Comparison of ENCODE assay signal across 12 mouse cellular contexts in the genomic region with DNA sequence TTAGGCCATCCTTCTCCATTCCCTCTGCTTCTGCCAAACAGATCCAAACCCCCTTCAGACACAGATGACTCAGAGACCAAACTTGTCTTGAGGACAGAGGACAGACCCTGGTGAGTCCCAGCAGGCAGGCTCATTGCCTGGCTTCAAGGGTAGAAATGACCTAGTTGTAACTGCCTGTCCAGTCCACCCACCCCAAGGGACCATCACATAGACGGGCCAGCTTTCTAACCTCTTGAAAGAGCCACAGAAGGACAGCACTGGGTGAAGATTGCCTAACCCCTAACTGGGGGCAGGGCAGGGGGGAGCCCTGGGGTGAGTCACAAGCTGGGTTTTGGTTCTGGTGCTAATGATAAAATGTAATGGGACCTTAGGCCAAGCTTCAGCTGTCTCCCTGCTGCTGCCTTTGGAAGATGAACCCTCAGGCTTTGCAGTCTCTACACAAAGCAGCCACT. TPM values are rescaled to one million over a fixed set of nuclear protein-coding genes. Genes with fewer than 3 reads are reported as not detected.
A peak's percentile ranks its signal among the peaks of the same experiment; 100 is the strongest.
DNase-seq lines count a peak whose midpoint lies in the region; ATAC-seq lines count a peak whose summit lies in the region.
"Had no signal": no experiment of that assay in that cellular context is flagged by ENCODE, and none has a peak within 500 bp of the region (broad histone marks: within the 10 kb centered on the region; RNA-seq: fewer than 3 reads in every experiment).

No protein-coding gene starts in this region.

- H3K27me3 ChIP-seq in hindbrain, embryonic 10.5 days (ENCODE audit: insufficient read depth, poor library complexity, severe bottlenecking): no peaks in the 10 kb centered on the region
- H3K27me3 ChIP-seq in hindbrain, embryonic 16.5 days (replicated peaks; ENCODE audit: control insufficient read depth, insufficient read depth, low read length): no peaks in the 10 kb centered on the region
- no peaks in the 10 kb centered on the region for H3K27me3 ChIP-seq in heart, embryonic 16.5 days (ENCODE audit: control insufficient read depth, insufficient read depth, low read length)
- H3K27me3 ChIP-seq in forebrain, embryonic 13.5 days: no peaks in the 10 kb centered on the region
- H3K27me3 ChIP-seq: hindbrain, embryonic 15.5 days had no signal

- H3K9me3 ChIP-seq in hindbrain, embryonic 10.5 days: no peaks in the 10 kb centered on the region
- no peaks in the 10 kb centered on the region for H3K9me3 ChIP-seq in hindbrain, embryonic 16.5 days (ENCODE audit: control insufficient read depth, low read length)
- H3K9me3 ChIP-seq in heart, embryonic 16.5 days (replicated peaks; ENCODE audit: control insufficient read depth, low read length): no peaks in the 10 kb centered on the region
- no peaks in the 10 kb centered on the region for H3K9me3 ChIP-seq in forebrain, embryonic 13.5 days (replicated peaks)
- H3K9me3 ChIP-seq: hindbrain, embryonic 15.5 days had no signal

- ATAC-seq in hindbrain, embryonic 16.5 days: no peak; the same call in 1 of the 2 replicates
- no peak; the same call in 1 of the 2 replicates for ATAC-seq in heart, embryonic 16.5 days (replicated peaks; ENCODE audit: extremely low read depth, insufficient read depth, low FRiP score)
- no peak for ATAC-seq in forebrain, embryonic 13.5 days

- no peaks in the 10 kb centered on the region for H3K36me3 ChIP-seq in hindbrain, embryonic 10.5 days
- H3K36me3 ChIP-seq in hindbrain, embryonic 16.5 days (ENCODE audit: control insufficient read depth, insufficient read depth, low read length): no peaks in the 10 kb centered on the region
- no peaks in the 10 kb centered on the region for H3K36me3 ChIP-seq in heart, embryonic 16.5 days (ENCODE audit: control insufficient read depth, insufficient read depth)
- H3K36me3 ChIP-seq in forebrain, embryonic 13.5 days (ENCODE audit: poor library complexity, severe bottlenecking): no peaks in the 10 kb centered on the region
- H3K36me3 ChIP-seq: G1E; hindbrain, embryonic 15.5 days had no signal

- no peak overlapping the region for H3K4me3 ChIP-seq in hindbrain, embryonic 10.5 days
- no peak overlapping the region for H3K4me3 ChIP-seq in hindbrain, embryonic 16.5 days (ENCODE audit: low read length)
- H3K4me3 ChIP-seq in heart, embryonic 16.5 days (ENCODE audit: low read length): peak overlapping the region; percentile 28; the same call in 1 of the 2 replicates
- H3K4me3 ChIP-seq in forebrain, embryonic 13.5 days: no peak overlapping the region
- H3K4me3 ChIP-seq: hindbrain, embryonic 15.5 days had no signal

- peak; percentile 4 for DNase-seq in hindbrain, embryonic 10.5 days (ENCODE audit: low spot score)
- peak; percentile 19 for DNase-seq in adrenal gland, postnatal 25 days
- DNase-seq in lung, postnatal 36 days: peak; percentile 52
- no peak for DNase-seq in frontal cortex, postnatal 25 days (ENCODE audit: low spot score in 2 of 2)
- no peak for DNase-seq in spleen, adult 12 weeks (ENCODE audit: low spot score)
- DNase-seq: lung, embryonic 14.5 days; spleen, adult 18-20 months had no signal

- WGBS in hindbrain, embryonic 10.5 days: 50% methylated on average over 1 of the region's 1 CpGs
- WGBS in hindbrain, embryonic 16.5 days: 50% methylated on average over 1 of the region's 1 CpGs
- WGBS in heart, embryonic 16.5 days: 45% methylated on average over 1 of the region's 1 CpGs
- WGBS in forebrain, embryonic 13.5 days: 77% methylated on average over 1 of the region's 1 CpGs

- no peaks in the 10 kb centered on the region for H3K4me1 ChIP-seq in hindbrain, embryonic 10.5 days (replicated peaks)
- H3K4me1 ChIP-seq in hindbrain, embryonic 16.5 days (ENCODE audit: control insufficient read depth, insufficient read depth, low read depth, low read length): no peaks in the 10 kb centered on the region
- H3K4me1 ChIP-seq in heart, embryonic 16.5 days (ENCODE audit: control insufficient read depth, insufficient read depth, low read length): peaks cover 3% of the 10 kb centered on the region; the same call in 1 of the 2 replicates
- H3K4me1 ChIP-seq in forebrain, embryonic 13.5 days: no peaks in the 10 kb centered on the region

- H3K4me2 ChIP-seq in hindbrain, embryonic 16.5 days (ENCODE audit: low read length): no peak overlapping the region
- peak overlapping the region; percentile 42 for H3K4me2 ChIP-seq in heart, embryonic 16.5 days (ENCODE audit: low read depth, low read length)
- H3K4me2 ChIP-seq in forebrain, embryonic 13.5 days: no peak overlapping the region
- H3K4me2 ChIP-seq: hindbrain, embryonic 15.5 days; lung, embryonic 14.5 days had no signal

- no peak overlapping the region for H3K9ac ChIP-seq in hindbrain, embryonic 16.5 days (ENCODE audit: low read depth, low read length)
- peak overlapping the region; percentile 38 for H3K9ac ChIP-seq in heart, embryonic 16.5 days (ENCODE audit: low read length)
- H3K9ac ChIP-seq in forebrain, embryonic 13.5 days: no peak overlapping the region
- H3K9ac ChIP-seq: hindbrain, embryonic 15.5 days; lung, embryonic 14.5 days had no signal

- H3K27ac ChIP-seq in hindbrain, embryonic 10.5 days: no peak overlapping the region
- H3K27ac ChIP-seq in hindbrain, embryonic 16.5 days (ENCODE audit: low read depth, low read length): no peak overlapping the region
- H3K27ac ChIP-seq in heart, embryonic 16.5 days (ENCODE audit: low read length): peak overlapping the region; percentile 61
- no peak overlapping the region for H3K27ac ChIP-seq in forebrain, embryonic 13.5 days
- H3K27ac ChIP-seq: hindbrain, embryonic 15.5 days had no signal

RNA-seq across cellular contexts. Expression of a gene that starts 2.1 kb away (rescaled TPM):
- polyA plus RNA-seq in hindbrain, embryonic 10.5 days (2016; fragmentation: Nextera tagmentation; extraction: Ambion mirVana): not detected in 2 replicates
- polyA plus RNA-seq in hindbrain, embryonic 16.5 days (2015; fragmentation: Nextera tagmentation; extraction: Ambion mirVana): 2.5 and 3.1 TPM in 2 replicates
- total RNA-seq in adrenal gland, postnatal 25 days (2021): 9.2 and 13.2 TPM in 2 replicates
- polyA plus RNA-seq in heart, embryonic 16.5 days (2015; fragmentation: Nextera tagmentation; extraction: Ambion mirVana): 86.5 and 96.2 TPM in 2 replicates
- polyA plus RNA-seq in forebrain, embryonic 13.5 days (2015; fragmentation: Nextera tagmentation; extraction: Ambion mirVana): not detected in 2 replicates
- total RNA-seq: G1E had no signal
- polyA plus RNA-seq: G1E had no signal

Comparison
In these comparisons a context has a peak if more than half of its experiments do, and no peak if none do; other contexts are left out.
1. DNase-seq: peak in hindbrain, embryonic 10.5 days (single experiment), adrenal gland, postnatal 25 days (single experiment) and lung, postnatal 36 days (single experiment); none in frontal cortex, postnatal 25 days (0 of 2) and spleen, adult 12 weeks (single experiment).
2. RNA of a gene that starts 2.1 kb away (polyA plus RNA-seq): 86.5 to 96.2 TPM in heart, embryonic 16.5 days; 2.5 to 3.1 TPM in hindbrain, embryonic 16.5 days, not detected in hindbrain, embryonic 10.5 days and not detected in forebrain, embryonic 13.5 days; every median in the first group is over 10 times any median in the second.